Mouse (Mus musculus): ENCODE measurements at regions not wholly inside any gene's neighbourhood (a gene's known extent, or its start where the extent isn't known, plus 50 kb on each side); places are given as distances from the start of the nearest gene placed in this dataset.

DNA sequence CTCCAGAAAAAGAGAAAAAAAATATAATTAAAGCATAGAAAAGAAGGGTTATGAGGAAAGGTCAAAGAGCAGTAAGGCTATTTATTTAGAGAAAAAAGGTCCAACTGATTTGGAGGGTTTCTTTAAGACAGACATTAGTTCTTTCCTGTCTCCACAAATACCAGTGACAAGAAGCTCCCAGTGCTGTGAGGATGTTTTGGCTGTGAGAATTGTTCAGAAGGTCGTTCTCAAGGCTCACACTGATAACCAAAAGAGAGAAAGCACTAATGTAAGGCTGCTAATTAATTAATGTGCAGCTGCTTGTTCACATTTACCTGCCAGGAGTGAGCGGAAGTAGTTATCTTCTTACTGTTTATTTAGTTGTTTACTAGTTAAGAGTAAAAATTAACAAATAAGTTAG lies 54.7 kb upstream of the Cd28 start:
- TF ChIP-seq CTCF (IDR thresholded peaks at IDR 0.05) (no peak), EP300 (IDR thresholded peaks at IDR 0.05) (no peak)
